Mouse (Mus musculus): ENCODE results near the gene Hnrnpl. TPM values are rescaled to one million over a fixed set of nuclear protein-coding genes. Genes with fewer than 3 reads are reported as not detected.

The Hnrnpl gene
- polyA plus RNA-seq, 1 experiment, result 541 TPM

GRCm38 (mm10) chr7:28817524-28817923 is 9.2 kb downstream of the Hnrnpl start:
- TF ChIP-seq POLR2A (IDR thresholded peaks at IDR 0.05; ENCODE audit: borderline replicate concordance, control insufficient read depth, low read depth, low read length) (no peak), CTCF (IDR thresholded peaks at IDR 0.05; ENCODE audit: control insufficient read depth, insufficient read depth, low read length) (no peak)
- WGBS, result 66% methylated on average over 6 of the region's 6 CpGs
- no peak overlapping the region for H3K4me3 ChIP-seq (replicated peaks; ENCODE audit: control insufficient read depth, low read depth, low read length)
- H3K27ac ChIP-seq (ENCODE audit: control insufficient read depth, insufficient read depth, low read depth, low read length, poor library complexity), result no peak overlapping the region
- peaks cover 2% of the 10 kb centered on the region; the same call in 1 of the 2 replicates for H3K4me1 ChIP-seq (ENCODE audit: control insufficient read depth, insufficient read depth, low read length)

GRCm38 (mm10) chr7:28817957-28818356 is 9.6 kb downstream of the Hnrnpl start:
- Histone ChIP-seq H3K27ac (ENCODE audit: control insufficient read depth, insufficient read depth, low read depth, low read length, poor library complexity) (no peak overlapping the region), H3K4me1 (ENCODE audit: control insufficient read depth, insufficient read depth, low read length) (peaks cover 2% of the 10 kb centered on the region; the same call in 1 of the 2 replicates), H3K4me3 (replicated peaks; ENCODE audit: control insufficient read depth, low read depth, low read length) (no peak overlapping the region)
- TF ChIP-seq POLR2A (IDR thresholded peaks at IDR 0.05; ENCODE audit: borderline replicate concordance, control insufficient read depth, low read depth, low read length) (no peak), CTCF (IDR thresholded peaks at IDR 0.05; ENCODE audit: control insufficient read depth, insufficient read depth, low read length) (no peak)
- 77% methylated on average over 4 of the region's 4 CpGs for WGBS

GRCm38 (mm10) chr7:28818436-28818835 is 10.1 kb downstream of the Hnrnpl start:
- Histone ChIP-seq H3K4me3 (replicated peaks; ENCODE audit: control insufficient read depth, low read depth, low read length) (no peak overlapping the region), H3K4me1 (ENCODE audit: control insufficient read depth, insufficient read depth, low read length) (peaks cover 2% of the 10 kb centered on the region; the same call in 1 of the 2 replicates), H3K27ac (ENCODE audit: control insufficient read depth, insufficient read depth, low read depth, low read length, poor library complexity) (no peak overlapping the region)
- no peak for TF ChIP-seq POLR2A (IDR thresholded peaks at IDR 0.05; ENCODE audit: borderline replicate concordance, control insufficient read depth, low read depth, low read length)
- TF ChIP-seq CTCF (IDR thresholded peaks at IDR 0.05; ENCODE audit: control insufficient read depth, insufficient read depth, low read length), result no peak
- WGBS, result 87% methylated on average over 18 of the region's 18 CpGs

GRCm38 (mm10) chr7:28818861-28819452 is 10.6 kb downstream of the Hnrnpl start:
- Histone ChIP-seq H3K4me1 (ENCODE audit: control insufficient read depth, insufficient read depth, low read length) (peaks cover 2% of the 10 kb centered on the region; the same call in 1 of the 2 replicates), H3K4me3 (replicated peaks; ENCODE audit: control insufficient read depth, low read depth, low read length) (no peak overlapping the region), H3K27ac (ENCODE audit: control insufficient read depth, insufficient read depth, low read depth, low read length, poor library complexity) (no peak overlapping the region)
- 69% methylated on average over 4 of the region's 4 CpGs for WGBS
- TF ChIP-seq POLR2A (IDR thresholded peaks at IDR 0.05; ENCODE audit: borderline replicate concordance, control insufficient read depth, low read depth, low read length) (no peak), CTCF (IDR thresholded peaks at IDR 0.05; ENCODE audit: control insufficient read depth, insufficient read depth, low read length) (no peak)

GRCm38 (mm10) chr7:28819571-28819970 is 11.2 kb downstream of the Hnrnpl start:
- Histone ChIP-seq H3K27ac (ENCODE audit: control insufficient read depth, insufficient read depth, low read depth, low read length, poor library complexity) (no peak overlapping the region), H3K4me3 (replicated peaks; ENCODE audit: control insufficient read depth, low read depth, low read length) (no peak overlapping the region), H3K4me1 (ENCODE audit: control insufficient read depth, insufficient read depth, low read length) (peaks cover 2% of the 10 kb centered on the region; the same call in 1 of the 2 replicates)
- TF ChIP-seq CTCF (IDR thresholded peaks at IDR 0.05; ENCODE audit: control insufficient read depth, insufficient read depth, low read length) (no peak), POLR2A (IDR thresholded peaks at IDR 0.05; ENCODE audit: borderline replicate concordance, control insufficient read depth, low read depth, low read length) (no peak)
- WGBS, result 73% methylated on average over 4 of the region's 4 CpGs

- TF ChIP-seq CTCF (IDR thresholded peaks at IDR 0.05; ENCODE audit: control insufficient read depth, insufficient read depth, low read length) (no peak), POLR2A (IDR thresholded peaks at IDR 0.05; ENCODE audit: borderline replicate concordance, control insufficient read depth, low read depth, low read length) (no peak)
- Histone ChIP-seq H3K27ac (ENCODE audit: control insufficient read depth, insufficient read depth, low read depth, low read length, poor library complexity) (0 out of 2 replicates have a peak overlapping the region, but pooled peaks have one; percentile 6), H3K4me3 (replicated peaks; ENCODE audit: control insufficient read depth, low read depth, low read length) (no peak overlapping the region), H3K4me1 (ENCODE audit: control insufficient read depth, insufficient read depth, low read length) (peaks cover 2% of the 10 kb centered on the region; the same call in 1 of the 2 replicates)
- 58% methylated on average over 12 of the region's 12 CpGs for WGBS
Observed at GRCm38 (mm10) chr7:28820358-28821260, 12.3 kb downstream of the Hnrnpl start.

- no peak for TF ChIP-seq POLR2A (IDR thresholded peaks at IDR 0.05; ENCODE audit: borderline replicate concordance, control insufficient read depth, low read depth, low read length)
- H3K4me3 ChIP-seq (replicated peaks; ENCODE audit: control insufficient read depth, low read depth, low read length), result no peak overlapping the region
- H3K4me1 ChIP-seq (ENCODE audit: control insufficient read depth, insufficient read depth, low read length), result peaks cover 2% of the 10 kb centered on the region; the same call in 1 of the 2 replicates
- 0 out of 2 replicates have a peak overlapping the region, but pooled peaks have one; percentile 6 for H3K27ac ChIP-seq (ENCODE audit: control insufficient read depth, insufficient read depth, low read depth, low read length, poor library complexity)
- WGBS, result 60% methylated on average over 10 of the region's 10 CpGs
Observed at GRCm38 (mm10) chr7:28821261-28821831, 13.0 kb downstream of the Hnrnpl start.

- H3K4me3 ChIP-seq (replicated peaks; ENCODE audit: control insufficient read depth, low read depth, low read length), result no peak overlapping the region
- TF ChIP-seq CTCF (IDR thresholded peaks at IDR 0.05; ENCODE audit: control insufficient read depth, insufficient read depth, low read length) (no peak), POLR2A (IDR thresholded peaks at IDR 0.05; ENCODE audit: borderline replicate concordance, control insufficient read depth, low read depth, low read length) (no peak)
- WGBS, result 73% methylated on average over 1 of the region's 1 CpGs
- peaks cover 2% of the 10 kb centered on the region; the same call in 1 of the 2 replicates for H3K4me1 ChIP-seq (ENCODE audit: control insufficient read depth, insufficient read depth, low read length)
- H3K27ac ChIP-seq (ENCODE audit: control insufficient read depth, insufficient read depth, low read depth, low read length, poor library complexity), result no peak overlapping the region
Observed at GRCm38 (mm10) chr7:28822556-28822955, 14.2 kb downstream of the Hnrnpl start.
